Mouse (Mus musculus) CH12.LX (cell line): ENCODE data around the gene Cuedc2. TPM values are rescaled to one million over a fixed set of nuclear protein-coding genes. Genes with fewer than 3 reads are reported as not detected.

Experiments used
- DNase-seq: peaks from one replicate; pipeline ENCODE4 v3.0.0-alpha.2; 2013; ENCODE audit errors: extremely low read depth
- H3K27ac ChIP-seq: 2 replicates; pipeline ENCODE4 v1.5.1; 2012; ENCODE audit warnings: low read depth, mild to moderate bottlenecking, control low read depth, moderate library complexity; ENCODE audit not compliant: insufficient read depth
- H3K27me3 ChIP-seq: replicated peaks from 2 replicates; pipeline ENCODE3; 2012; ENCODE audit warnings: inconsistent platforms
- H3K36me3 ChIP-seq, 2 experiments: replicated peaks in 1 of 2; 2 replicates each; pipeline versions ENCODE3 to v1.6.1; 2012; ENCODE audit warnings: inconsistent platforms in 1 of 2, low read length in 1 of 2, mild to moderate bottlenecking in 1 of 2, mixed read lengths in 1 of 2, moderate library complexity in 1 of 2; ENCODE audit not compliant: control insufficient read depth in 1 of 2, insufficient read depth in 1 of 2
- H3K4me1 ChIP-seq, 2 experiments: 2 replicates each; pipeline ENCODE4 v1.6.1; 2012; ENCODE audit warnings: inconsistent platforms in 1 of 2, moderate library complexity in 1 of 2; ENCODE audit not compliant: insufficient read depth in 2 of 2, control insufficient read depth in 1 of 2
- H3K4me2 ChIP-seq: 2 replicates; pipeline ENCODE4 v1.6.1; 2012; ENCODE audit warnings: low read depth, mild to moderate bottlenecking, control low read depth; ENCODE audit not compliant: poor library complexity, insufficient read depth, severe bottlenecking
- H3K4me3 ChIP-seq, 3 experiments: fragments of 150-350 bp in 1 of 3; sonication (generic) in 1 of 3; replicated peaks in 1 of 3; 2 replicates each; pipeline versions ENCODE3 to v1.5.1; 2011 to 2012; ENCODE audit warnings: low read depth in 2 of 3, low read length in 2 of 3, mild to moderate bottlenecking in 2 of 3, moderate library complexity in 2 of 3, control low read depth in 1 of 3, improper control_type of control experiment in 1 of 3, inconsistent platforms in 1 of 3, mixed read lengths in 1 of 3; ENCODE audit not compliant: poor library complexity in 1 of 3
- H3K79me2 ChIP-seq: replicated peaks from 2 replicates; pipeline ENCODE4 v1.6.1; 2012; ENCODE audit warnings: mild to moderate bottlenecking, moderate library complexity; ENCODE audit not compliant: control insufficient read depth, poor library complexity, insufficient read depth, severe bottlenecking; ENCODE audit errors: extremely low read depth
- H3K9ac ChIP-seq: 2 replicates; pipeline ENCODE4 v1.6.1; 2012; ENCODE audit warnings: low read depth, mild to moderate bottlenecking, control low read depth, moderate library complexity; ENCODE audit not compliant: insufficient read depth
- H3K9me3 ChIP-seq: replicated peaks from 2 replicates; pipeline ENCODE3; 2012; ENCODE audit warnings: low read length, inconsistent platforms, mixed read lengths
- BHLHE40 ChIP-seq: IDR thresholded peaks from 2 replicates; pipeline ENCODE4 v1.6.1; 2011; ENCODE audit warnings: mild to moderate bottlenecking, low read depth, low read length, improper control_type of control experiment
- CHD2 ChIP-seq: IDR thresholded peaks from 2 replicates; pipeline ENCODE4 v1.6.1; 2011; ENCODE audit warnings: low read length, improper control_type of control experiment
- E2F4 ChIP-seq: IDR thresholded peaks from 2 replicates; pipeline ENCODE4 v1.6.1; 2011; ENCODE audit warnings: low read depth, low read length, improper control_type of control experiment; ENCODE audit not compliant: insufficient replicate concordance
- ELF1 ChIP-seq: IDR thresholded peaks from 2 replicates; pipeline ENCODE4 v1.6.1; 2014; ENCODE audit warnings: low read depth, mild to moderate bottlenecking, inconsistent platforms, low read length, improper control_type of control experiment
- ETS1 ChIP-seq: conservative IDR thresholded peaks from 2 replicates; pipeline ENCODE4 v1.6.1; 2012; ENCODE audit warnings: low read depth, mild to moderate bottlenecking, inconsistent platforms, low read length, improper control_type of control experiment, moderate library complexity
- HCFC1 ChIP-seq: IDR thresholded peaks from 2 replicates; pipeline ENCODE4 v1.6.1; 2012; ENCODE audit warnings: low read depth, mild to moderate bottlenecking, inconsistent platforms, low read length, improper control_type of control experiment
- JUN ChIP-seq: IDR thresholded peaks from 2 replicates; pipeline ENCODE4 v1.6.1; 2011; ENCODE audit warnings: low read depth, mild to moderate bottlenecking, low read length, improper control_type of control experiment, moderate library complexity; ENCODE audit not compliant: insufficient read depth
- MAX ChIP-seq: IDR thresholded peaks from 2 replicates; pipeline ENCODE4 v1.6.1; 2011; ENCODE audit warnings: low read length, improper control_type of control experiment
- MAZ ChIP-seq: IDR thresholded peaks from 2 replicates; pipeline ENCODE4 v1.6.1; 2012; ENCODE audit warnings: low read depth, mild to moderate bottlenecking, inconsistent platforms, low read length, improper control_type of control experiment, moderate library complexity
- MEF2A ChIP-seq: IDR thresholded peaks from 2 replicates; pipeline ENCODE4 v1.6.1; 2014; ENCODE audit warnings: low read depth, mild to moderate bottlenecking, inconsistent platforms, low read length, improper control_type of control experiment, borderline replicate concordance
- MXI1 ChIP-seq: IDR thresholded peaks from 2 replicates; pipeline ENCODE4 v1.6.1; 2011; ENCODE audit warnings: mild to moderate bottlenecking, low read depth, low read length, improper control_type of control experiment
- MYC ChIP-seq: IDR thresholded peaks from 2 replicates; pipeline ENCODE4 v1.6.1; 2011; ENCODE audit warnings: low read depth, mild to moderate bottlenecking, improper control_type of control experiment, low read length
- NELFE ChIP-seq: IDR thresholded peaks from 2 replicates; pipeline ENCODE4 v1.6.1; 2011; ENCODE audit warnings: low read depth, low read length, improper control_type of control experiment
- NRF1 ChIP-seq: IDR thresholded peaks from 2 replicates; pipeline ENCODE4 v1.6.1; 2014; ENCODE audit warnings: low read depth, mild to moderate bottlenecking, inconsistent platforms, low read length, improper control_type of control experiment, moderate library complexity
- PAX5 ChIP-seq: IDR thresholded peaks from 2 replicates; pipeline ENCODE4 v1.6.1; 2012; ENCODE audit warnings: low read length, inconsistent platforms, mixed read lengths
- POLR2A ChIP-seq: IDR thresholded peaks from 2 replicates; pipeline ENCODE4 v1.6.1; 2011; ENCODE audit warnings: low read depth, mild to moderate bottlenecking, improper control_type of control experiment, low read length
- RCOR1 ChIP-seq: conservative IDR thresholded peaks from 2 replicates; pipeline ENCODE4 v1.6.1; 2012; ENCODE audit warnings: low read depth, mild to moderate bottlenecking, inconsistent platforms, low read length, improper control_type of control experiment
- TBP ChIP-seq: conservative IDR thresholded peaks from 2 replicates; pipeline ENCODE4 v1.6.1; 2011; ENCODE audit warnings: low read depth, low read length, improper control_type of control experiment
- TCF12 ChIP-seq: IDR thresholded peaks from 2 replicates; pipeline ENCODE4 v1.6.1; 2014; ENCODE audit warnings: low read depth, mild to moderate bottlenecking, inconsistent platforms, low read length, improper control_type of control experiment
- UBTF ChIP-seq: IDR thresholded peaks from 2 replicates; pipeline ENCODE4 v1.6.1; 2012; ENCODE audit warnings: low read depth, mild to moderate bottlenecking, inconsistent platforms, low read length, improper control_type of control experiment, moderate library complexity
- USF2 ChIP-seq: conservative IDR thresholded peaks from 2 replicates; pipeline ENCODE4 v1.6.1; 2011; ENCODE audit warnings: low read depth, low read length, improper control_type of control experiment
- ZKSCAN1 ChIP-seq: IDR thresholded peaks from 2 replicates; pipeline ENCODE4 v1.6.1; 2012; ENCODE audit warnings: low read depth, inconsistent platforms, low read length, improper control_type of control experiment, borderline replicate concordance
- ZMIZ1 ChIP-seq: IDR thresholded peaks from 2 replicates; pipeline ENCODE4 v1.6.1; 2012; ENCODE audit warnings: low read depth, mild to moderate bottlenecking, inconsistent platforms, low read length, improper control_type of control experiment
- ZNF384 ChIP-seq: IDR thresholded peaks from 2 replicates; pipeline ENCODE4 v1.6.1; 2012; ENCODE audit warnings: low read depth, low read length, improper control_type of control experiment, inconsistent platforms
- dilution Hi-C: fragments of 300-500 bp; cut with MboI; formaldehyde crosslinking; loops from 2 replicates; pipeline ENCODE4 v1.14.3; 2020; ENCODE audit warnings: low sequenced_read_pairs; ENCODE audit not compliant: extremely low pct_unique_long_range_greater_than_20kb, extremely low pct_ligation_motif_present
- in situ Hi-C: fragments of 300-500 bp; cut with MboI; formaldehyde crosslinking; loops from 3 replicates; pipeline ENCODE4 v1.14.3; 2019; ENCODE audit warnings: low sequenced_read_pairs, low pct_ligation_motif_present, low pct_unique_long_range_greater_than_20kb, mixed read lengths
- polyA plus RNA-seq: library from polyadenylated mRNA; unstranded; fragments of >175 nt; gene quantifications from 2 replicates; pipeline ENCODE4 v1.2.1, GENCODE M21; 2012; ENCODE audit warnings: low read depth; ENCODE audit not compliant: insufficient read length
- total RNA-seq, 2 experiments: library from RNA; depleted of rRNA; stranded (reverse); fragments of 300-350 nt in 1 of 2; fragments of >200 nt in 1 of 2; gene quantifications; 2 replicates each; pipeline ENCODE4 v1.2.3; 2012 to 2014

Cuedc2 gene
- total and polyA plus RNA-seq, 3 experiments = 94.4 to 117 (median 102) TPM

GRCm38 (mm10) chr19:46375489-46375888 is 37.0 kb upstream of the Cuedc2 start:
- dilution Hi-C loops (no loop called here), in situ Hi-C loops (no loop called here)
- Histone ChIP-seq H3K36me3 (peaks cover 42 to 87% of the 10 kb centered on the region in 2 experiments), H3K4me3 (no peak overlapping the region), H3K79me2 (no peaks in the 10 kb centered on the region), H3K27me3 (no peaks in the 10 kb centered on the region), H3K27ac (no peak overlapping the region), H3K9me3 (no peaks in the 10 kb centered on the region), H3K9ac (no peak overlapping the region), H3K4me2 (no peak overlapping the region), H3K4me1 (0 out of 4 replicates have a peak, but pooled peaks cover 0 to 4% of the 10 kb centered on the region in 2 experiments)
- no peak for DNase-seq
- TF ChIP-seq NRF1 (no peak), ZKSCAN1 (no peak), NELFE (no peak), MYC (no peak), BHLHE40 (no peak), ZMIZ1 (no peak), MEF2A (no peak), E2F4 (no peak), USF2 (no peak), HCFC1 (no peak), JUN (no peak), TCF12 (no peak)

- H3K79me2 ChIP-seq = no peaks in the 10 kb centered on the region
- 0 out of 4 replicates have a peak, but pooled peaks cover 0 to 4% of the 10 kb centered on the region in 2 experiments for H3K4me1 ChIP-seq
- H3K9ac ChIP-seq = no peak overlapping the region
- H3K27me3 ChIP-seq = no peaks in the 10 kb centered on the region
- no peak overlapping the region for H3K4me2 ChIP-seq
- H3K36me3 ChIP-seq = peaks cover 33 to 83% of the 10 kb centered on the region in 2 experiments
- in situ Hi-C loops = no loop called here
- H3K27ac ChIP-seq = no peak overlapping the region
- H3K4me3 ChIP-seq = no peak overlapping the region
- H3K9me3 ChIP-seq = no peaks in the 10 kb centered on the region
- DNase-seq = no peak
- TF ChIP-seq ZMIZ1 = no peak
- no peak for TF ChIP-seq MXI1
- no peak for TF ChIP-seq TBP
- TF ChIP-seq CHD2 = no peak
- TF ChIP-seq PAX5 = no peak
- TF ChIP-seq JUN = no peak
- no peak for TF ChIP-seq ETS1
- no peak for TF ChIP-seq RCOR1
- no peak for TF ChIP-seq USF2
- no peak for TF ChIP-seq HCFC1
- no peak for TF ChIP-seq MAZ
- no peak for TF ChIP-seq MAX
- no peak for TF ChIP-seq ELF1
- no peak for TF ChIP-seq MEF2A
- TF ChIP-seq MYC = no peak
- TF ChIP-seq ZNF384 = no peak
- no peak for TF ChIP-seq POLR2A
- no peak for TF ChIP-seq UBTF
- dilution Hi-C loops = no loop called here
Measured at GRCm38 (mm10) chr19:46374477-46375088, 36.1 kb upstream of the Cuedc2 start.
